Mouse (Mus musculus): ENCODE data around the gene Ubn1. TPM values are rescaled to one million over a fixed set of nuclear protein-coding genes. Genes with fewer than 3 reads are reported as not detected.

Gene Ubn1
- total RNA-seq, 1 experiment = 16.0 TPM

DNA sequence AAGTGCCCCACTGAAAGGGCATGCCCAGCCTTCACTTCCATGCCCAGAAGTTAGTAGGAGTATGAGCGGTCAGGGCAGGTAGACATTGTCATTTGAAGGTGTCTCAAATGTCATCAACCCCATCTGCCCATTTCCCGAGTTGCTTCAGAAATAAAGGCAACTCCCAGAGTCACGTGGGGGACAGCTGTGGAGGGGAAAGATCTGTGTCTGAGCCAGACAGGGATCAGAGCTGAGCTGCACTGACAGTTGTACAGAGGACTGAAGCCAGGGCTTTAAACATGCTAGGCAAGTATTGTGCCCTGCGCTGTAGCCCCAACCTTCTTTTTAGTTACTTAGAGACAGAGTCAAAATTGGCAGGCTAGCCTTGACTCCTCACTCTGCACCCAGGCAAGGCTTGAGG, 70.0 kb downstream of the Ubn1 start:
- TF ChIP-seq CHD2 (IDR thresholded peaks at IDR 0.05; ENCODE audit: low read depth, low read length) (no peak), MAFK (IDR thresholded peaks at IDR 0.05; ENCODE audit: insufficient read depth, low read depth, low read length) (no peak), HCFC1 (IDR thresholded peaks at IDR 0.05; ENCODE audit: borderline replicate concordance, insufficient read depth, low read length) (no peak), ZNF384 (IDR thresholded peaks at IDR 0.05; ENCODE audit: low read depth, low read length) (no peak)
- in situ Hi-C loops (cut with MboI; ENCODE audit: low sequenced_read_pairs in 2 of 2, unreplicated experiment in 2 of 2) = no loop called here
- Histone ChIP-seq H3K4me3 (ENCODE audit: insufficient read depth in 1 of 2, low read depth in 1 of 2, low read length in 2 of 2, poor library complexity in 1 of 2, severe bottlenecking in 1 of 2) (no peak overlapping the region), H3K9me3 (ENCODE audit: control insufficient read depth, insufficient read depth, low read depth, low read length) (no peaks in the 10 kb centered on the region), H3K36me3 (ENCODE audit: control insufficient read depth, insufficient read depth, low read length, poor library complexity, severe bottlenecking) (no peaks in the 10 kb centered on the region), H3K4me1 (ENCODE audit: control insufficient read depth in 2 of 2, insufficient read depth in 2 of 2, low read length in 2 of 2, poor library complexity in 1 of 2) (peaks cover 0 to 4% of the 10 kb centered on the region in 2 experiments; a peak in 1 of 4 replicates), H3K27ac (ENCODE audit: insufficient read depth, low read depth, low read length, poor library complexity, severe bottlenecking) (no peak overlapping the region), H3K9ac (ENCODE audit: insufficient read depth, low read depth, low read length, poor library complexity, severe bottlenecking) (no peak overlapping the region)
- no peak for DNase-seq (ENCODE audit: low read depth, low spot score)

DNA sequence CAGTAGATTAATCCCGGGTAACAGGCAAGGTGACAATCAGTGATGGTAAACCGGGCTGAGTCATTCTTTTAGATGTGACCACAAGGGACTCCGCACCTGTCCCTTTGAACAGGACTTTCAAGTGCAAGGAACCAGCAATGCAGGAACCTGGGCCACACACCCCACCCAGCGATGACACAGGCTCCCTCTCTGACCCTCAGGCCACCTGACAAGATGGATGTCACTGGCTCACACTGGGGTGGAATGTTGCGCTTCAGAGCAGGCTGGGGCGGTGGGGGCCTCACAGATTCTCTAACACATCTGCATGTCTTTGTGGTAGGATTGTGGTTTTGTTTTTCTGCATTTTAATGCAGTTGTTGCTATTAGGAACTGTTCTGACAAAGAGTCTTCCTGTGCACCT, 73.6 kb downstream of the Ubn1 start:
- DNase-seq (ENCODE audit: low read depth, low spot score) = no peak
- in situ Hi-C loops (cut with MboI; ENCODE audit: low sequenced_read_pairs in 2 of 2, unreplicated experiment in 2 of 2) = no loop called here
- Histone ChIP-seq H3K36me3 (ENCODE audit: control insufficient read depth, insufficient read depth, low read length, poor library complexity, severe bottlenecking) (no peaks in the 10 kb centered on the region), H3K27ac (ENCODE audit: insufficient read depth, low read depth, low read length, poor library complexity, severe bottlenecking) (no peak overlapping the region), H3K4me1 (ENCODE audit: control insufficient read depth in 2 of 2, insufficient read depth in 2 of 2, low read length in 2 of 2, poor library complexity in 1 of 2) (peaks cover 0 to 4% of the 10 kb centered on the region in 2 experiments; a peak in 1 of 4 replicates), H3K9ac (ENCODE audit: insufficient read depth, low read depth, low read length, poor library complexity, severe bottlenecking) (no peak overlapping the region), H3K4me3 (ENCODE audit: insufficient read depth in 1 of 2, low read depth in 1 of 2, low read length in 2 of 2, poor library complexity in 1 of 2, severe bottlenecking in 1 of 2) (no peak overlapping the region), H3K9me3 (ENCODE audit: control insufficient read depth, insufficient read depth, low read depth, low read length) (no peaks in the 10 kb centered on the region)
- no peak for TF ChIP-seq ZNF384 (IDR thresholded peaks at IDR 0.05; ENCODE audit: low read depth, low read length)
- no peak for TF ChIP-seq MAFK (IDR thresholded peaks at IDR 0.05; ENCODE audit: insufficient read depth, low read depth, low read length)
- TF ChIP-seq ZC3H11A (IDR thresholded peaks at IDR 0.05; ENCODE audit: borderline replicate concordance, low read depth, low read length) = no peak
- no peak for TF ChIP-seq HCFC1 (IDR thresholded peaks at IDR 0.05; ENCODE audit: borderline replicate concordance, insufficient read depth, low read length)
- no peak for TF ChIP-seq CHD2 (IDR thresholded peaks at IDR 0.05; ENCODE audit: low read depth, low read length)

DNA sequence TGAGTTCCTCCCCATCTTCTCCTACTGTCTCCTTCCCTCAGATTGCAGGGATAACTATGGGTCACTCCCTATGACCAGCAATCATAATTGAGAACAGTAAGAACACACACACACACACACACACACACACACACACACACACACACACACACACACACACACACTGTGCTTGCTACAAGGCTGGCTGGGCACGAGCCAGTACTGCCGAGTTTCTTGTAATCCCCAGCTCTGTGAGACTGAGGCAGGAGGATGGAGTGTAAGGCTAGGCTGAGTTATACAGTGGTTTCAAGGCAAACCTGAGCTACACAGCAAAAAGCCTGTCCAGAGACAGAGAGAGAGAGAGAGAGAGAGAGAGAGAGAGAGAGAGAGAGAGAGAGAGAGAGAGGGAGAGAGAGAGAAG, 80.3 kb downstream of the Ubn1 start:
- Histone ChIP-seq H3K4me3 (ENCODE audit: insufficient read depth in 1 of 2, low read depth in 1 of 2, low read length in 2 of 2, poor library complexity in 1 of 2, severe bottlenecking in 1 of 2) (no peak overlapping the region), H3K9me3 (ENCODE audit: control insufficient read depth, insufficient read depth, low read depth, low read length) (no peaks in the 10 kb centered on the region)
- TF ChIP-seq CHD2 (IDR thresholded peaks at IDR 0.05; ENCODE audit: low read depth, low read length) (no peak), HCFC1 (IDR thresholded peaks at IDR 0.05; ENCODE audit: borderline replicate concordance, insufficient read depth, low read length) (no peak), MAFK (IDR thresholded peaks at IDR 0.05; ENCODE audit: insufficient read depth, low read depth, low read length) (no peak), ZNF384 (IDR thresholded peaks at IDR 0.05; ENCODE audit: low read depth, low read length) (no peak), ZC3H11A (IDR thresholded peaks at IDR 0.05; ENCODE audit: borderline replicate concordance, low read depth, low read length) (no peak)

DNA sequence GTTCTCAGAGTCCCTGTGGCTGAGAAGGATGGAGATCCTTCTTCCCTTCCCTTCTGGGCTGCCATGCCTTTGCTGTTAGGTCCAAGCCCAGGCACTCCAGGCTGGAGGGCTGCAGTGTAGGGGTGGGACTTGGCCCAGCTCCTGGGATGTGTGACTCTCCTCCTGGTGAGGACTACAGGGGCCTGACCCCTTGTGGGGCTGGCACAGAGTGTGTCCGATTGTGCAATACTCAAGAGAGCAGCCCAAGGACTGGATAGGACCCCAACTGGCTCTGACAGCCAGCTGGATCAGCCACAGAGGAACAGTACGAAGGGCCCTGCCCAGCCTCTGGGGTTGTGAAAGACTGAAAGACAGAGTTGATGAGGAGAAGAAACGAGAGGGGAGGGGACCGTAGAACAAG, 80.9 kb downstream of the Ubn1 start:
- H3K27ac ChIP-seq (ENCODE audit: insufficient read depth, low read depth, low read length, poor library complexity, severe bottlenecking) = no peak overlapping the region
- TF ChIP-seq ZNF384 (IDR thresholded peaks at IDR 0.05; ENCODE audit: low read depth, low read length) (no peak), MAFK (IDR thresholded peaks at IDR 0.05; ENCODE audit: insufficient read depth, low read depth, low read length) (no peak), ZC3H11A (IDR thresholded peaks at IDR 0.05; ENCODE audit: borderline replicate concordance, low read depth, low read length) (no peak), HCFC1 (IDR thresholded peaks at IDR 0.05; ENCODE audit: borderline replicate concordance, insufficient read depth, low read length) (no peak), CHD2 (IDR thresholded peaks at IDR 0.05; ENCODE audit: low read depth, low read length) (no peak)
- no peaks in the 10 kb centered on the region for H3K36me3 ChIP-seq (ENCODE audit: control insufficient read depth, insufficient read depth, low read length, poor library complexity, severe bottlenecking)
- no peak overlapping the region for H3K4me3 ChIP-seq (ENCODE audit: insufficient read depth in 1 of 2, low read depth in 1 of 2, low read length in 2 of 2, poor library complexity in 1 of 2, severe bottlenecking in 1 of 2)
- no peaks in the 10 kb centered on the region for H3K9me3 ChIP-seq (ENCODE audit: control insufficient read depth, insufficient read depth, low read depth, low read length)
- H3K4me1 ChIP-seq (ENCODE audit: control insufficient read depth in 2 of 2, insufficient read depth in 2 of 2, low read length in 2 of 2, poor library complexity in 1 of 2) = peaks cover 2 to 3% of the 10 kb centered on the region in 2 experiments; a peak in 1 of 4 replicates
- in situ Hi-C loops (cut with MboI; ENCODE audit: low sequenced_read_pairs in 2 of 2, unreplicated experiment in 2 of 2) = no loop called here
- no peak for DNase-seq (ENCODE audit: low read depth, low spot score)
- no peak overlapping the region for H3K9ac ChIP-seq (ENCODE audit: insufficient read depth, low read depth, low read length, poor library complexity, severe bottlenecking)

More for the DNA sequence above, 80.3 kb downstream of the Ubn1 start:
- no peak overlapping the region for H3K27ac ChIP-seq (ENCODE audit: insufficient read depth, low read depth, low read length, poor library complexity, severe bottlenecking)
- no peaks in the 10 kb centered on the region for H3K36me3 ChIP-seq (ENCODE audit: control insufficient read depth, insufficient read depth, low read length, poor library complexity, severe bottlenecking)
- H3K9ac ChIP-seq (ENCODE audit: insufficient read depth, low read depth, low read length, poor library complexity, severe bottlenecking) = no peak overlapping the region
- in situ Hi-C loops (cut with MboI; ENCODE audit: low sequenced_read_pairs in 2 of 2, unreplicated experiment in 2 of 2) = no loop called here
- DNase-seq (ENCODE audit: low read depth, low spot score) = no peak
- peaks cover 2 to 3% of the 10 kb centered on the region in 2 experiments; a peak in 1 of 4 replicates for H3K4me1 ChIP-seq (ENCODE audit: control insufficient read depth in 2 of 2, insufficient read depth in 2 of 2, low read length in 2 of 2, poor library complexity in 1 of 2)

Data from ES-E14 (cell line).